ENCODE assay signal across 9 mouse cellular contexts in the genomic region with DNA sequence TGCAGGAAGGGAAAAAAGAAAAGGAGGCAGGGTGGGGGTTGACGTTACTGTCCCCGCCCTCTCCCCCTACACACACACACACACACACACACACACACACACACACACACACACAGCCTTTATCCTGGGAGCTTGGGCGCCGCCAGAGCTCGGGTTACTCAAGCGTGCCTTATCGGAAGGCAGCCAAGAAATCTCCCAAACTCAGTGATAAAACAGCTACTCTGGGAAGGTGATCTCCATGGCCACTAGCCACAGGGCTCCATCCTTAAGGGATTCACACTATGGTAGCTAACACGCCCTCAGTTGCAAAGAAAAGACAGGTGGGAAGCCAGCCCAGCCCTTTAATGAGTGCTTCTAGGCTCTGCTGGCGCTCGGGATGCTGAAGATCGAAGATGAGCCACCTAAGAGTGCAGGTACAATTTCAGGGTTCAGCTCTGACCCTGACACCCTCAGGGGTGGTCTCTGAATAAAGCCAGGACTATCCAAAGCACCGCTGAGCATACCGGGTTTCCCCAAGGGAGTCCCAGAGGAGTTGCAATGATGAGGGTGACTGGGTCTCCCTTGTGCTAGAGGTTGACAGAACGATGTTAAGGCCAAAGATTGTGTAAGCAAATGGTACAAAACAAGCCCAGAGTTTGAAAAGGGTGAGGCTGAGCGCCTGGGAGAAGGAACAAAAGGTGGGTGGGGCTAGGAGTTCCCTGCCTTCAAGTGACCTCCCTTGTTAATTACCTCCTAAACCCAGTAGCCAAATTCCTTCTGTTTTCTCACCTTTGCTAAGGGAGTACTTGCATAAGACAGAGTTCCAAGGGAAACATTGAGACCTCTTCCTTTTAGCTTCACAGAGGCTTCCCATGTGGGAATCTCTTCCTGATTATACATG. TPM values are rescaled to one million over a fixed set of nuclear protein-coding genes. Genes with fewer than 3 reads are reported as not detected.
DNase-seq lines count a peak whose midpoint lies in the region; ATAC-seq and TF ChIP-seq lines count a peak whose summit lies in the region.
"Had no signal": no experiment of that assay in that cellular context is flagged by ENCODE, and none has a peak within 500 bp of the region (broad histone marks: within the 10 kb centered on the region; RNA-seq: fewer than 3 reads in every experiment).

No protein-coding gene starts in this region.

- H3K9ac ChIP-seq in forebrain, embryonic 12.5 days = peak overlapping the region; percentile 56; the same call in 1 of the 2 replicates
- H3K9ac ChIP-seq in kidney, postnatal 0 days (ENCODE audit: low read depth, low read length) = no peak overlapping the region
- H3K9ac ChIP-seq in liver, embryonic 16.5 days (ENCODE audit: low read depth, low read length) = no peak overlapping the region
- no peak overlapping the region for H3K9ac ChIP-seq in stomach, embryonic 15.5 days

- peak; percentile 7 for DNase-seq in kidney, adult 18-20 months
- no peak for DNase-seq in kidney, adult 11 months
- no peak for DNase-seq in kidney, postnatal 0 days (ENCODE audit: low spot score)
- no peak for DNase-seq in thymus, postnatal 14 days
- no peak for DNase-seq in thymus, postnatal 10 days (ENCODE audit: low spot score in 2 of 2)

- WGBS in forebrain, embryonic 12.5 days = 3% methylated on average over 13 of the region's 15 CpGs
- 1% methylated on average over 13 of the region's 15 CpGs for WGBS in kidney, postnatal 0 days
- 3% methylated on average over 15 of the region's 15 CpGs for WGBS in liver, embryonic 16.5 days (ENCODE audit: insufficient replicate concordance)
- WGBS in stomach, embryonic 15.5 days = 2% methylated on average over 13 of the region's 15 CpGs

- peaks cover 19% of the 10 kb centered on the region for H3K27me3 ChIP-seq in forebrain, embryonic 12.5 days
- H3K27me3 ChIP-seq in kidney, postnatal 0 days (ENCODE audit: insufficient read depth, low read length) = no peaks in the 10 kb centered on the region
- peaks cover 6% of the 10 kb centered on the region; the same call in 1 of the 2 replicates for H3K27me3 ChIP-seq in liver, embryonic 16.5 days (ENCODE audit: control insufficient read depth, insufficient read depth, low read depth, low read length)
- 0 out of 2 replicates have a peak, but pooled peaks cover 6% of the 10 kb centered on the region for H3K27me3 ChIP-seq in stomach, embryonic 15.5 days (replicated peaks)

- H3K4me1 ChIP-seq in forebrain, embryonic 12.5 days = peaks cover 15% of the 10 kb centered on the region
- H3K4me1 ChIP-seq in kidney, postnatal 0 days (replicated peaks; ENCODE audit: insufficient read depth, low read length) = no peaks in the 10 kb centered on the region
- no peaks in the 10 kb centered on the region for H3K4me1 ChIP-seq in liver, embryonic 16.5 days (ENCODE audit: control insufficient read depth, low read depth, low read length)
- no peaks in the 10 kb centered on the region; the same call in 1 of the 2 replicates for H3K4me1 ChIP-seq in stomach, embryonic 15.5 days

- peak; percentile 90 for ATAC-seq in forebrain, embryonic 12.5 days (ENCODE audit: low FRiP score)
- ATAC-seq in kidney, postnatal 0 days (replicated peaks; ENCODE audit: low FRiP score, low read depth) = peak; percentile 73
- ATAC-seq in liver, embryonic 16.5 days (ENCODE audit: low read depth) = no peak
- ATAC-seq in stomach, embryonic 15.5 days (ENCODE audit: insufficient read depth, low FRiP score, low read depth) = no peak

- H3K36me3 ChIP-seq in forebrain, embryonic 12.5 days (replicated peaks) = no peaks in the 10 kb centered on the region
- H3K36me3 ChIP-seq in kidney, postnatal 0 days (ENCODE audit: insufficient read depth, low read length) = no peaks in the 10 kb centered on the region
- no peaks in the 10 kb centered on the region for H3K36me3 ChIP-seq in liver, embryonic 16.5 days (ENCODE audit: control insufficient read depth, insufficient read depth)
- H3K36me3 ChIP-seq in stomach, embryonic 15.5 days = no peaks in the 10 kb centered on the region

- no peak for TF ChIP-seq CTCF in kidney, postnatal 0 days (IDR thresholded peaks at IDR 0.05; ENCODE audit: low read depth)

- peak overlapping the region; percentile 90 for H3K4me2 ChIP-seq in forebrain, embryonic 12.5 days
- H3K4me2 ChIP-seq in kidney, postnatal 0 days (ENCODE audit: low read length) = peak overlapping the region; percentile 66
- H3K4me2 ChIP-seq in liver, embryonic 16.5 days (ENCODE audit: low read depth, low read length) = peak overlapping the region; percentile 43; the same call in 1 of the 2 replicates
- peak overlapping the region; percentile 74 for H3K4me2 ChIP-seq in stomach, embryonic 15.5 days

- H3K27ac ChIP-seq in forebrain, embryonic 12.5 days = peak overlapping the region; percentile 14; the same call in 1 of the 2 replicates
- H3K27ac ChIP-seq in kidney, postnatal 0 days = no peak overlapping the region
- H3K27ac ChIP-seq in liver, embryonic 16.5 days (ENCODE audit: low read length) = no peak overlapping the region
- no peak overlapping the region for H3K27ac ChIP-seq in stomach, embryonic 15.5 days

- no peaks in the 10 kb centered on the region for H3K9me3 ChIP-seq in forebrain, embryonic 12.5 days
- no peaks in the 10 kb centered on the region for H3K9me3 ChIP-seq in kidney, postnatal 0 days (replicated peaks; ENCODE audit: low read length)
- H3K9me3 ChIP-seq in liver, embryonic 16.5 days (replicated peaks; ENCODE audit: control insufficient read depth, low read length) = no peaks in the 10 kb centered on the region
- H3K9me3 ChIP-seq in stomach, embryonic 15.5 days = no peaks in the 10 kb centered on the region

- H3K4me3 ChIP-seq in forebrain, embryonic 12.5 days (replicated peaks) = peak overlapping the region; percentile 60
- H3K4me3 ChIP-seq in kidney, postnatal 0 days (replicated peaks; ENCODE audit: low read depth, low read length) = peak overlapping the region; percentile 44
- H3K4me3 ChIP-seq in liver, embryonic 16.5 days (ENCODE audit: low read depth, low read length) = no peak overlapping the region
- H3K4me3 ChIP-seq in stomach, embryonic 15.5 days (replicated peaks) = peak overlapping the region; percentile 40

RNA-seq across cellular contexts. Expression of a gene that starts 0.7 kb away (rescaled TPM):
- 5.4 and 5.8 TPM in 2 replicates for polyA plus RNA-seq in forebrain, embryonic 12.5 days (2016; fragmentation: Nextera tagmentation; extraction: Ambion mirVana)
- 0.46 and 0.59 TPM in 2 replicates for polyA plus RNA-seq in kidney, postnatal 0 days (2015; fragmentation: Nextera tagmentation; extraction: Ambion mirVana)
- 0.05 and 0.06 TPM in 2 replicates for polyA plus RNA-seq in liver, embryonic 16.5 days (2015; fragmentation: Nextera tagmentation; extraction: Ambion mirVana)
- 0.48 and 0.67 TPM in 2 replicates for polyA plus RNA-seq in stomach, embryonic 15.5 days (2015; fragmentation: Nextera tagmentation; extraction: Ambion mirVana)
- polyA plus RNA-seq: large intestine, adult 2 months had no signal

Comparison
In these comparisons a context has a peak if more than half of its experiments do, and no peak if none do; other contexts are left out.
1. ATAC-seq: peak in forebrain, embryonic 12.5 days (single experiment) and kidney, postnatal 0 days (single experiment); none in liver, embryonic 16.5 days (single experiment) and stomach, embryonic 15.5 days (single experiment).
2. Peak in every context shown above with its lines, with median percentiles within 50 percentile points of each other: H3K4me2 ChIP-seq.